Mouse (Mus musculus) kidney, postnatal 4 days (tissue): ENCODE measurements at regions not wholly inside any gene's neighbourhood (a gene's known extent, or its start where the extent isn't known, plus 50 kb on each side); places are given as distances from the start of the nearest gene placed in this dataset.

ENCODE experiments used
- DNase-seq, 2 experiments: peaks; one replicate each; pipeline ENCODE4 v3.0.0; 2021; ENCODE audit warnings: mixed read lengths in 2 of 2

- DNase-seq, result no peak
These were observed 187.4 kb downstream of the Gpd2 start for GRCm38 (mm10) chr2:57424879-57425278.

- DNase-seq, result no peak
These were observed 188.0 kb downstream of the Gpd2 start for GRCm38 (mm10) chr2:57425439-57425838.

GRCm38 (mm10) chr2:57450996-57451770 lies 213.7 kb downstream of the Gpd2 start:
- no peak for DNase-seq

- DNase-seq, result peak in 1 of 2 experiments; percentile 8
These were observed 216.7 kb downstream of the Gpd2 start for GRCm38 (mm10) chr2:57453896-57454679.

- DNase-seq, result no peak
These were observed 222.5 kb downstream of the Gpd2 start for GRCm38 (mm10) chr2:57459901-57460300.

GRCm38 (mm10) chr2:57473873-57474272 lies 236.4 kb downstream of the Gpd2 start:
- DNase-seq, result no peak

- DNase-seq, result no peak
These were observed 254.7 kb downstream of the Gpd2 start for GRCm38 (mm10) chr2:57492116-57492515.

GRCm38 (mm10) chr2:57492914-57493621 lies 255.6 kb downstream of the Gpd2 start:
- DNase-seq, result no peak

GRCm38 (mm10) chr2:57496315-57496954 lies 259.0 kb downstream of the Gpd2 start:
- DNase-seq, result no peak

- no peak for DNase-seq
These were observed 260.5 kb downstream of the Gpd2 start for GRCm38 (mm10) chr2:57497933-57498332.

GRCm38 (mm10) chr2:57504678-57505077 lies 267.2 kb downstream of the Gpd2 start:
- no peak for DNase-seq

GRCm38 (mm10) chr2:57522465-57522864 lies 285.0 kb downstream of the Gpd2 start:
- no peak for DNase-seq

- DNase-seq, result no peak
These were observed 285.5 kb downstream of the Gpd2 start for GRCm38 (mm10) chr2:57522983-57523382.

GRCm38 (mm10) chr2:57527966-57528365 lies 290.5 kb downstream of the Gpd2 start:
- DNase-seq, result no peak

GRCm38 (mm10) chr2:57539842-57540241 lies 302.4 kb downstream of the Gpd2 start:
- DNase-seq, result no peak

- no peak for DNase-seq
These were observed 327.8 kb downstream of the Gpd2 start for GRCm38 (mm10) chr2:57565258-57565657.

- no peak for DNase-seq
These were observed 328.7 kb downstream of the Gpd2 start for GRCm38 (mm10) chr2:57566103-57566502.

- no peak for DNase-seq
These were observed 329.7 kb downstream of the Gpd2 start for GRCm38 (mm10) chr2:57567183-57567582.

GRCm38 (mm10) chr2:57587065-57587464 lies 349.6 kb downstream of the Gpd2 start:
- DNase-seq, result no peak

GRCm38 (mm10) chr2:57593558-57593957 lies 356.1 kb downstream of the Gpd2 start:
- no peak for DNase-seq

GRCm38 (mm10) chr2:57597694-57598358 lies 360.4 kb downstream of the Gpd2 start:
- no peak for DNase-seq

- no peak for DNase-seq
These were observed 374.2 kb downstream of the Gpd2 start for GRCm38 (mm10) chr2:57611599-57611998.
